Mouse (Mus musculus): ENCODE results near the gene Fcgr1. TPM values are rescaled to one million over a fixed set of nuclear protein-coding genes. Genes with fewer than 3 reads are reported as not detected.

Gene Fcgr1
- total RNA-seq, 2 experiments from 2014 or later, result 2.0 to 3.3 TPM

- no peak for DNase-seq (ENCODE audit: low spot score in 2 of 2)
Observed at GRCm38 (mm10) chr3:96273591-96274465, 19.9 kb downstream of the Fcgr1 start.

GRCm38 (mm10) chr3:96269511-96270474, 24.0 kb downstream of the Fcgr1 start, which contains the start of gene Hist2h2bb:
Hist2h2bb (plus strand) TSS chr3:96269752.
- DNase-seq (ENCODE audit: low spot score in 2 of 2), result peak; percentile 81 to 85

- DNase-seq (ENCODE audit: low spot score in 2 of 2), result peak in 1 of 2 experiments; percentile 36
Observed at GRCm38 (mm10) chr3:96268776-96269378, 24.9 kb downstream of the Fcgr1 start.

GRCm38 (mm10) chr3:96268051-96268775, 25.6 kb downstream of the Fcgr1 start, which contains the start of gene Hist2h3b:
Hist2h3b (plus strand) TSS chr3:96268654.
- DNase-seq (ENCODE audit: low spot score in 2 of 2), result peak; percentile 80 to 81

- DNase-seq (ENCODE audit: low spot score in 2 of 2), result no peak
Observed at GRCm38 (mm10) chr3:96267541-96267940, 26.2 kb downstream of the Fcgr1 start.

- no peak for DNase-seq (ENCODE audit: low spot score in 2 of 2)
Observed at GRCm38 (mm10) chr3:96266132-96266710, 27.5 kb downstream of the Fcgr1 start.

GRCm38 (mm10) chr3:96264404-96264949, 29.3 kb downstream of the Fcgr1 start:
- DNase-seq (ENCODE audit: low spot score in 2 of 2), result no peak

- DNase-seq (ENCODE audit: low spot score in 2 of 2), result peak; percentile 48 to 64
Observed at GRCm38 (mm10) chr3:96263558-96264403, 30.0 kb downstream of the Fcgr1 start.

- peak; percentile 94 to 95 for DNase-seq (ENCODE audit: low spot score in 2 of 2)
Observed at GRCm38 (mm10) chr3:96262979-96263550, 30.7 kb downstream of the Fcgr1 start, which contains the start of gene Hist2h4. Hist2h4 (minus strand) TSS chr3:96263311.

- peak; percentile 63 for DNase-seq (ENCODE audit: low spot score in 2 of 2)
Observed at GRCm38 (mm10) chr3:96262216-96262875, 31.4 kb downstream of the Fcgr1 start.

GRCm38 (mm10) chr3:96261623-96262022, 32.1 kb downstream of the Fcgr1 start:
- no peak for DNase-seq (ENCODE audit: low spot score in 2 of 2)

- no peak for DNase-seq (ENCODE audit: low spot score in 2 of 2)
Observed at GRCm38 (mm10) chr3:96260220-96260619, 33.5 kb downstream of the Fcgr1 start.

GRCm38 (mm10) chr3:96257190-96257589, 36.6 kb downstream of the Fcgr1 start:
- no peak for DNase-seq (ENCODE audit: low spot score in 2 of 2)

GRCm38 (mm10) chr3:96255926-96256593, 37.7 kb downstream of the Fcgr1 start:
- DNase-seq (ENCODE audit: low spot score in 2 of 2), result no peak

GRCm38 (mm10) chr3:96254683-96255355, 39.0 kb downstream of the Fcgr1 start:
- no peak for DNase-seq (ENCODE audit: low spot score in 2 of 2)

GRCm38 (mm10) chr3:96251787-96252186, 42.0 kb downstream of the Fcgr1 start:
- no peak for DNase-seq (ENCODE audit: low spot score in 2 of 2)

GRCm38 (mm10) chr3:96250890-96251289, 42.9 kb downstream of the Fcgr1 start:
- no peak for DNase-seq (ENCODE audit: low spot score in 2 of 2)

All from adrenal gland, adult 18-20 months (tissue).